Mouse (Mus musculus) ES-Bruce4 (cell line): ENCODE results near the gene Nkx2-3. TPM values are rescaled to one million over a fixed set of nuclear protein-coding genes. Genes with fewer than 3 reads are reported as not detected.

Experiments
- H3K27ac ChIP-seq: 2 replicates; pipeline ENCODE4 v1.5.1; 2012; ENCODE audit warnings: low read length, inconsistent platforms; ENCODE audit not compliant: insufficient read depth
- H3K27me3 ChIP-seq: 2 replicates; pipeline ENCODE4 v1.6.1; 2012; ENCODE audit warnings: mild to moderate bottlenecking, low read length, inconsistent platforms; ENCODE audit not compliant: control insufficient read depth, poor library complexity, insufficient read depth, severe bottlenecking
- H3K36me3 ChIP-seq: 2 replicates; pipeline ENCODE4 v1.6.1; 2012; ENCODE audit warnings: inconsistent platforms, mild to moderate bottlenecking, low read length, moderate library complexity; ENCODE audit not compliant: control insufficient read depth, poor library complexity, insufficient read depth, severe bottlenecking
- H3K4me1 ChIP-seq: one replicate; pipeline ENCODE4 v1.8.1; 2011; ENCODE audit warnings: low read length; ENCODE audit not compliant: control insufficient read depth, insufficient read depth
- H3K4me3 ChIP-seq: 2 replicates; pipeline ENCODE4 v1.5.1; 2011; ENCODE audit warnings: low read depth, mild to moderate bottlenecking, low read length
- H3K9ac ChIP-seq: 2 replicates; pipeline ENCODE4 v1.6.1; 2012; ENCODE audit warnings: low read depth, mild to moderate bottlenecking, inconsistent platforms; ENCODE audit not compliant: poor library complexity, severe bottlenecking
- H3K9me3 ChIP-seq: replicated peaks from 2 replicates; pipeline ENCODE4 v1.6.1; 2012; ENCODE audit warnings: mild to moderate bottlenecking, low read length, inconsistent platforms; ENCODE audit not compliant: control insufficient read depth, poor library complexity, insufficient read depth, severe bottlenecking
- CTCF ChIP-seq: IDR thresholded peaks from one replicate; pipeline ENCODE4 v1.8.1; 2011; ENCODE audit warnings: low read depth, low read length
- EP300 ChIP-seq: IDR thresholded peaks from 2 replicates; pipeline ENCODE4 v1.6.1; 2011; ENCODE audit warnings: low read depth, low read length; ENCODE audit not compliant: insufficient read depth
- POLR2A ChIP-seq: IDR thresholded peaks from one replicate; pipeline ENCODE4 v1.8.1; 2011; ENCODE audit warnings: low read length; ENCODE audit not compliant: insufficient read depth
- polyA plus RNA-seq: library from polyadenylated mRNA; stranded (reverse); fragments of >200 nt; gene quantifications from 2 replicates; pipeline ENCODE4 v1.2.4, GENCODE M21; 2011; ENCODE audit warnings: low read depth; ENCODE audit not compliant: missing spikeins, insufficient read depth, insufficient read length

Gene Nkx2-3
- polyA plus RNA-seq, 1 experiment: not detected

GRCm38 (mm10) chr19:43623913-43624312, 11.8 kb downstream of the Nkx2-3 start:
- no peaks in the 10 kb centered on the region for H3K36me3 ChIP-seq
- H3K4me3 ChIP-seq: no peak overlapping the region
- no peak overlapping the region for H3K9ac ChIP-seq
- no peaks in the 10 kb centered on the region for H3K9me3 ChIP-seq
- H3K27ac ChIP-seq: no peak overlapping the region
- H3K4me1 ChIP-seq: no peaks in the 10 kb centered on the region
- peak; percentile 99 for TF ChIP-seq CTCF
- no peak for TF ChIP-seq POLR2A
- TF ChIP-seq EP300: 0 out of 2 replicates have a peak, but pooled peaks have one; percentile 24
- H3K27me3 ChIP-seq: no peaks in the 10 kb centered on the region; the same call in 1 of the 2 replicates

- Histone ChIP-seq H3K27ac (no peak overlapping the region), H3K4me3 (no peak overlapping the region)
These were observed 14.0 kb downstream of the Nkx2-3 start for GRCm38 (mm10) chr19:43626160-43626559.

GRCm38 (mm10) chr19:43627345-43627744, 15.2 kb downstream of the Nkx2-3 start:
- TF ChIP-seq EP300 (no peak), POLR2A (no peak), CTCF (peak; percentile 3)

More at GRCm38 (mm10) chr19:43626160-43626559, 14.0 kb downstream of the Nkx2-3 start:
- Histone ChIP-seq H3K9ac (no peak overlapping the region), H3K4me1 (no peaks in the 10 kb centered on the region), H3K9me3 (no peaks in the 10 kb centered on the region), H3K36me3 (no peaks in the 10 kb centered on the region), H3K27me3 (no peaks in the 10 kb centered on the region)
- TF ChIP-seq CTCF (no peak), EP300 (no peak), POLR2A (no peak)

GRCm38 (mm10) chr19:43629088-43629487, 17.0 kb downstream of the Nkx2-3 start:
- H3K4me3 ChIP-seq: no peak overlapping the region
- H3K4me1 ChIP-seq: no peaks in the 10 kb centered on the region

More at GRCm38 (mm10) chr19:43627345-43627744, 15.2 kb downstream of the Nkx2-3 start:
- H3K9ac ChIP-seq: no peak overlapping the region
- H3K27ac ChIP-seq: no peak overlapping the region
- no peaks in the 10 kb centered on the region for H3K9me3 ChIP-seq
- no peaks in the 10 kb centered on the region for H3K36me3 ChIP-seq
- no peak overlapping the region for H3K4me3 ChIP-seq
- no peaks in the 10 kb centered on the region for H3K4me1 ChIP-seq
- H3K27me3 ChIP-seq: no peaks in the 10 kb centered on the region

GRCm38 (mm10) chr19:43630466-43631251, 18.5 kb downstream of the Nkx2-3 start:
- no peak overlapping the region for H3K9ac ChIP-seq
- H3K4me3 ChIP-seq: no peak overlapping the region
- H3K27me3 ChIP-seq: no peaks in the 10 kb centered on the region
- no peak for TF ChIP-seq EP300
- TF ChIP-seq CTCF: peak; percentile 86
- no peaks in the 10 kb centered on the region for H3K9me3 ChIP-seq
- H3K27ac ChIP-seq: no peak overlapping the region
- no peaks in the 10 kb centered on the region for H3K36me3 ChIP-seq
- no peaks in the 10 kb centered on the region for H3K4me1 ChIP-seq

More at GRCm38 (mm10) chr19:43629088-43629487, 17.0 kb downstream of the Nkx2-3 start:
- Histone ChIP-seq H3K27me3 (no peaks in the 10 kb centered on the region), H3K9ac (no peak overlapping the region), H3K27ac (no peak overlapping the region), H3K9me3 (no peaks in the 10 kb centered on the region), H3K36me3 (no peaks in the 10 kb centered on the region)
- TF ChIP-seq POLR2A (no peak), CTCF (no peak), EP300 (no peak)

GRCm38 (mm10) chr19:43641833-43642232, 29.7 kb downstream of the Nkx2-3 start:
- Histone ChIP-seq H3K27ac (no peak overlapping the region), H3K36me3 (no peaks in the 10 kb centered on the region), H3K4me1 (peaks cover 4% of the 10 kb centered on the region), H3K9ac (no peak overlapping the region), H3K27me3 (no peaks in the 10 kb centered on the region), H3K9me3 (no peaks in the 10 kb centered on the region), H3K4me3 (no peak overlapping the region)
- TF ChIP-seq POLR2A: no peak
- no peak for TF ChIP-seq CTCF
- TF ChIP-seq EP300: no peak
